Mouse (Mus musculus) midbrain, embryonic 10.5 days (tissue): ENCODE measurements around the gene Vmn1r63. TPM values are rescaled to one million over a fixed set of nuclear protein-coding genes. Genes with fewer than 3 reads are reported as not detected.
"Not testable (repeated sequence)": the region's sequence is repeated elsewhere in the genome, so short reads cannot be mapped to it uniquely, and the experiment has no call there.

ENCODE experiments used
- DNase-seq: peaks from one replicate; pipeline ENCODE4 v3.0.0-alpha.2; 2017; ENCODE audit warnings: low spot score
- H3K27ac ChIP-seq: fragments of 300-500 bp; sonication (generic); replicated peaks from 2 replicates; pipeline ENCODE4 v1.5.1; 2016; ENCODE audit warnings: mild to moderate bottlenecking
- H3K27me3 ChIP-seq: fragments of 300-500 bp; sonication (generic); 2 replicates; pipeline ENCODE4 v1.6.1; 2016; ENCODE audit warnings: low read depth, mild to moderate bottlenecking; ENCODE audit not compliant: poor library complexity, severe bottlenecking
- H3K36me3 ChIP-seq: fragments of 300-500 bp; sonication (generic); 2 replicates; pipeline ENCODE4 v1.6.1; 2016; ENCODE audit warnings: mild to moderate bottlenecking, moderate library complexity
- H3K4me1 ChIP-seq: fragments of 300-500 bp; sonication (generic); 2 replicates; pipeline ENCODE4 v1.6.1; 2016
- H3K4me3 ChIP-seq: fragments of 300-500 bp; sonication (generic); 2 replicates; pipeline ENCODE4 v1.5.1; 2016; ENCODE audit warnings: mild to moderate bottlenecking, moderate library complexity
- H3K9me3 ChIP-seq: fragments of 300-500 bp; sonication (generic); replicated peaks from 2 replicates; pipeline ENCODE4 v1.6.1; 2016; ENCODE audit warnings: mild to moderate bottlenecking
- WGBS: fragments of 180-500 bp; shearing (Covaris S2); methylation state at CpG from one replicate; pipeline ENCODE4 v1.1.7; 2016; 5-methylcytosine and 5-hydroxymethylcytosine counted together
- polyA plus RNA-seq: library from polyadenylated mRNA; unstranded; fragments of >200 nt; fragmentation: Nextera tagmentation; extraction: Ambion mirVana; gene quantifications from 2 replicates; pipeline ENCODE4 v1.2.1, GENCODE M21; 2016

Vmn1r63 gene
- polyA plus RNA-seq = not detected in 2 replicates

GRCm38 (mm10) chr7:5805345-5805744, at the start of gene Vmn1r63:
Vmn1r63 (minus strand) TSS chr7:5805445.
- H3K36me3 ChIP-seq, H3K4me1 ChIP-seq, DNase-seq, H3K9me3 ChIP-seq, H3K4me3 ChIP-seq, H3K27me3 ChIP-seq, H3K27ac ChIP-seq: not testable (repeated sequence)
- WGBS = no CpG with 5 or more reads among the region's 2 CpGs

Other genes starting within 250 kb of the Vmn1r63 start
- not detected in 2 replicates for gene Vmn1r61, start 192.2 kb downstream of the Vmn1r63 start, polyA plus RNA-seq
- not detected in 2 replicates for gene Vmn1r62, start 131.8 kb downstream of the Vmn1r63 start, polyA plus RNA-seq
- gene Vmn1r64, start 79.1 kb upstream of the Vmn1r63 start, polyA plus RNA-seq = not detected in 2 replicates
- not detected in 2 replicates for gene Vmn1r65, start 205.6 kb upstream of the Vmn1r63 start, polyA plus RNA-seq
- gene Nlrp4c, start 239.7 kb upstream of the Vmn1r63 start, polyA plus RNA-seq = not detected in 2 replicates